Mouse (Mus musculus) hindbrain, embryonic 12.5 days (tissue): ENCODE data around the gene Pign. TPM values are rescaled to one million over a fixed set of nuclear protein-coding genes. Genes with fewer than 3 reads are reported as not detected.

Source experiments
- microRNA-seq: library from miRNA; unstranded; fragments of <30 nt; microRNA quantifications from one replicate; pipeline ENCODE4, GENCODE M21; 2017
- polyA plus RNA-seq: library from polyadenylated mRNA; unstranded; fragments of >200 nt; fragmentation: Nextera tagmentation; extraction: Ambion mirVana; gene quantifications from 2 replicates; pipeline ENCODE4 v1.2.1, GENCODE M21; 2016

The Pign gene
- polyA plus RNA-seq, 1 experiment from 2014 or later, result 16.9 TPM

Small RNA genes lying within 50 kb of the gene (microRNA-seq; reads per million reads assigned to microRNA genes)
- gene Gm22426, result not detected

Other genes with a start within 250 kb of the Pign start
- 45.4 and 52.7 TPM in 2 replicates for gene Relch, start 184 bp upstream of the Pign start, polyA plus RNA-seq
- 0.30 and 0.52 TPM in 2 replicates for gene Tnfrsf11a, start 117.0 kb upstream of the Pign start, polyA plus RNA-seq